Mouse (Mus musculus) ES-Bruce4 (cell line): ENCODE measurements around the gene Gfy. TPM values are rescaled to one million over a fixed set of nuclear protein-coding genes. Genes with fewer than 3 reads are reported as not detected.

ENCODE experiments used
- H3K27ac ChIP-seq: 2 replicates; pipeline ENCODE4 v1.5.1; 2012; ENCODE audit warnings: low read length, inconsistent platforms; ENCODE audit not compliant: insufficient read depth
- H3K27me3 ChIP-seq: 2 replicates; pipeline ENCODE4 v1.6.1; 2012; ENCODE audit warnings: mild to moderate bottlenecking, low read length, inconsistent platforms; ENCODE audit not compliant: control insufficient read depth, poor library complexity, insufficient read depth, severe bottlenecking
- H3K36me3 ChIP-seq: 2 replicates; pipeline ENCODE4 v1.6.1; 2012; ENCODE audit warnings: inconsistent platforms, mild to moderate bottlenecking, low read length, moderate library complexity; ENCODE audit not compliant: control insufficient read depth, poor library complexity, insufficient read depth, severe bottlenecking
- H3K4me1 ChIP-seq: one replicate; pipeline ENCODE4 v1.8.1; 2011; ENCODE audit warnings: low read length; ENCODE audit not compliant: control insufficient read depth, insufficient read depth
- H3K4me3 ChIP-seq: 2 replicates; pipeline ENCODE4 v1.5.1; 2011; ENCODE audit warnings: low read depth, mild to moderate bottlenecking, low read length
- H3K9ac ChIP-seq: 2 replicates; pipeline ENCODE4 v1.6.1; 2012; ENCODE audit warnings: low read depth, mild to moderate bottlenecking, inconsistent platforms; ENCODE audit not compliant: poor library complexity, severe bottlenecking
- H3K9me3 ChIP-seq: replicated peaks from 2 replicates; pipeline ENCODE4 v1.6.1; 2012; ENCODE audit warnings: mild to moderate bottlenecking, low read length, inconsistent platforms; ENCODE audit not compliant: control insufficient read depth, poor library complexity, insufficient read depth, severe bottlenecking
- CTCF ChIP-seq: IDR thresholded peaks from one replicate; pipeline ENCODE4 v1.8.1; 2011; ENCODE audit warnings: low read depth, low read length
- EP300 ChIP-seq: IDR thresholded peaks from 2 replicates; pipeline ENCODE4 v1.6.1; 2011; ENCODE audit warnings: low read depth, low read length; ENCODE audit not compliant: insufficient read depth
- POLR2A ChIP-seq: IDR thresholded peaks from one replicate; pipeline ENCODE4 v1.8.1; 2011; ENCODE audit warnings: low read length; ENCODE audit not compliant: insufficient read depth
- polyA plus RNA-seq: library from polyadenylated mRNA; stranded (reverse); fragments of >200 nt; gene quantifications from 2 replicates; pipeline ENCODE4 v1.2.4, GENCODE M21; 2011; ENCODE audit warnings: low read depth; ENCODE audit not compliant: missing spikeins, insufficient read depth, insufficient read length

Gfy gene
- polyA plus RNA-seq, 1 experiment: 1.2 TPM

DNA sequence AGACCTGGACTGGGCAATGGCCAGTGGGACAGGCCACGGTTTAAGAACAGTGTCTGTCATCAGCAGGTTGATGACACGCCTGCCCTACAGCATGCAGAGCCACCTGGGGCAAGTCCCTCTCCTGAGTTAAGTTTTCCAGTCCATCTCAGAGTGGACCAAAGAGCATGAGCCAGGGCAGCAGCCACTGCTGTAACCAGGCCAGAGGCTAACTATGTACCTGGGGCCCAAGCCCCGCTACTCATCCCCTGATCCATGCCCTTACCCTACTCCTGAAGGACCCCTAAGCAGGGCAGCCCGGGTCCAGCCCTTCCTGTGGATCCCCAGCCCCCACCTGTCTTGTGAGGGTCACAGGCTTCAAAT lies 16.8 kb upstream of the Gfy start:
- no peak overlapping the region for H3K27ac ChIP-seq

DNA sequence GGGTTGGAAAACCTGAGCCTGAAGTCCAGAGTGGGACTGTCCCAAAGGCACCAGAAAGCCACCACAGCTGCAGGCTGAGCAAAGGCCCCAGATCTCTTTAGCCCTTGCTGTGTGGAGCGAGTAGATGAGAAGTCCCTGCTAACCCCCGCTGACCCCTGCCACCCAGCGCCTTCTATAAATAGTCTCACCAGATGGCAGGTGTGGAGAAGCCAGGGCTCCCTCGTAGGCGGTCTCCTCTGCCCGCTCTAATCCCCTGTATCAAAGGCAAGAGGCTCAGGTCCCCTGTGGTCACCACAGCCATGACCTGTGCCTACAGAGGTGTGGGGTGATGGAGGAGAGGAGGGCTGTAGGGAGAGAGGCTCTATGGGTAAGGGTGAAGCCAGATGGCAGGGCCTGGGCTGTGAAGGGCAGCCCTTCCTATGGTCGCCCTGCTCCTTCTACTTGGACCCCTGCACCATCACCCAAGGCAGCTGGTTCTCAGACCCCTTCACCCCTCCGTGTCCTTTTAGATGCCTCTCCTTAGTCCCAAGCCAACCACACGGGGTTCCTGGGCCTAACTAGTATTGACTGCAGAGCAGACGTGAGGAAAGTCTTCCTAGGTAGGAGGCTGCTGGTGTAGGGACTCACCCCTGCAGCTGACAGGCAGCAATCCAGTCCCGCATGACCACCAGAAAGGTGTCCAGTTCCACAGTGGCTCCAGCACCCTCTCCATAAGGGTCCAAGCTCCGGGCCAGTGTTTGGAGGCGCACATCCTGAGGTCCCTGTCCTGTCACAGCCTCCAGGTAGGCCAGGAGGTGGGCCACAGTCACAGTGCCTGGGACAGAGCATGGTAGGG lies 16.2 kb upstream of the Gfy start:
- H3K9ac ChIP-seq: no peak overlapping the region
- H3K9me3 ChIP-seq: no peaks in the 10 kb centered on the region
- no peaks in the 10 kb centered on the region for H3K36me3 ChIP-seq
- H3K4me3 ChIP-seq: no peak overlapping the region
- no peak overlapping the region for H3K27ac ChIP-seq
- no peaks in the 10 kb centered on the region for H3K4me1 ChIP-seq
- no peak for TF ChIP-seq EP300
- TF ChIP-seq POLR2A: no peak
- no peak for TF ChIP-seq CTCF
- no peaks in the 10 kb centered on the region for H3K27me3 ChIP-seq

More for the DNA sequence above, 16.8 kb upstream of the Gfy start:
- Histone ChIP-seq H3K9me3 (no peaks in the 10 kb centered on the region), H3K36me3 (no peaks in the 10 kb centered on the region), H3K9ac (no peak overlapping the region), H3K27me3 (no peaks in the 10 kb centered on the region), H3K4me1 (no peaks in the 10 kb centered on the region), H3K4me3 (no peak overlapping the region)
- no peak for TF ChIP-seq CTCF
- no peak for TF ChIP-seq EP300
- TF ChIP-seq POLR2A: no peak

DNA sequence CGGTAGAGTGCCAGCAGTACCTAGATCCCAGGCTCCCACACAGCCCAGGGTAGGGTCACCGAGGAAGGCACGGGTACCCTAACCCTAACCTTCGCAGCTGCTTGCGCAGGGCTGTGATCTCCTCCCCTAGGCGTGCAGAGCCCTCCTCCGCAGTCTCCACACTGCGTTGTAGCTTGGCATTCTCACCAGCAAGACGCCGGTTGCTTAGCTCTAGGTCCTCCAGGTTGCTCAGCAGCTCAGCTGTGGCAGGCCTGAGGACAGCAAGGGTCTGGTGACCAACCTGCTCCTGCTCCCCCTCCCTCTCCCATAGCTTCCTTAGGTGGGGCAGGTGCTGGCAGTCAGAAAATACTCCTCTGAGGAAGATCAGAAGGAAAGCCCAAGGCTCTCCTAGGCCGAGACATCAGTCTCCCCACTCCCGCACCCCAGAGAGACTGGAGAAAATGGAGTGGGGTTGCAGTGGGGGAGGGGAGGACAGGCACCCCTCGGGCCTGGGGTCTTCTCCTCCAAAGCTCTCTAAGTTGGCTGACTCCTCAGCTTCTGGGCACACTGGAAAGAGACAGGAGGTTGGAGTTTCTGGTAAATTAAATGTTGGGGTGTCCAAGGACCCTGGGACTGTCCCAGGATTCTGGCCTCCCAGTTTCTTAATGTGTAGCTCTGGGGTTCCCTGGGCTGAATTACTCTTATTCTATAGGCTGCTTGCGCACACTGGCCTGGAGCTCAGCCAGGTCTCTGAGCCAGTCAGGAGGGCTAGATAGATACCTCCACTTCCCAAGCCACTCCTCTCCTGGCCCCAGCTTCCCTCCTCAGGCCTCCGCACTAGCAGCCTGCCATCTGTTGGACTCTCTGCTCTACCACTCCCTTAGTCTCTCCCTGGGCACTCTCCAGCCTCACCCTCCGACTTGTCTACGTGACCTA lies 14.8 kb upstream of the Gfy start:
- no peaks in the 10 kb centered on the region for H3K36me3 ChIP-seq
- H3K9ac ChIP-seq: no peak overlapping the region
- H3K27ac ChIP-seq: no peak overlapping the region
- H3K9me3 ChIP-seq: no peaks in the 10 kb centered on the region
- H3K4me3 ChIP-seq: no peak overlapping the region
- TF ChIP-seq CTCF: no peak
- TF ChIP-seq POLR2A: no peak
- no peak for TF ChIP-seq EP300
- no peaks in the 10 kb centered on the region for H3K27me3 ChIP-seq
- no peaks in the 10 kb centered on the region for H3K4me1 ChIP-seq

DNA sequence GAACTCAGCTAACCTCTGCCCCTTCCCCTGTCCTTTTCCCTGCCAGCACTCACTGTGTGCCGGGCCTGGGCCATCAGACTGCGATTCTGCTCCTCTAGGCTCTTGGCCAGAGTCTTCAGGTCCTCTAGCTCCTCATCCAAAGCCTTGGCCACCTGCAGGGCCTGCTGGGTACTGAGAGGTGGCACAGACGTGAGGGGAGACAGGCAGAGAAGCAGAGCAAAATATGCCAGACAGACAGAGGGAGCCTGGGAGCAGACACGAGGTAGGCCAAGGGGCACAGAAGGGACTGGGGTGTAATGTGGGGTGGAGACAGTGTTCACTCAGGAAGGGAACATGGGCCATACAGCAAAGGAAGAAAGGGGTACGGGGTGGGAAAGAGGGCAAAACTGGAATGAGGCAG lies 14.0 kb upstream of the Gfy start:
- Histone ChIP-seq H3K36me3 (no peaks in the 10 kb centered on the region), H3K9me3 (no peaks in the 10 kb centered on the region), H3K27ac (no peak overlapping the region), H3K27me3 (no peaks in the 10 kb centered on the region), H3K9ac (no peak overlapping the region), H3K4me3 (no peak overlapping the region), H3K4me1 (no peaks in the 10 kb centered on the region)
- TF ChIP-seq EP300 (no peak), POLR2A (no peak), CTCF (no peak)

DNA sequence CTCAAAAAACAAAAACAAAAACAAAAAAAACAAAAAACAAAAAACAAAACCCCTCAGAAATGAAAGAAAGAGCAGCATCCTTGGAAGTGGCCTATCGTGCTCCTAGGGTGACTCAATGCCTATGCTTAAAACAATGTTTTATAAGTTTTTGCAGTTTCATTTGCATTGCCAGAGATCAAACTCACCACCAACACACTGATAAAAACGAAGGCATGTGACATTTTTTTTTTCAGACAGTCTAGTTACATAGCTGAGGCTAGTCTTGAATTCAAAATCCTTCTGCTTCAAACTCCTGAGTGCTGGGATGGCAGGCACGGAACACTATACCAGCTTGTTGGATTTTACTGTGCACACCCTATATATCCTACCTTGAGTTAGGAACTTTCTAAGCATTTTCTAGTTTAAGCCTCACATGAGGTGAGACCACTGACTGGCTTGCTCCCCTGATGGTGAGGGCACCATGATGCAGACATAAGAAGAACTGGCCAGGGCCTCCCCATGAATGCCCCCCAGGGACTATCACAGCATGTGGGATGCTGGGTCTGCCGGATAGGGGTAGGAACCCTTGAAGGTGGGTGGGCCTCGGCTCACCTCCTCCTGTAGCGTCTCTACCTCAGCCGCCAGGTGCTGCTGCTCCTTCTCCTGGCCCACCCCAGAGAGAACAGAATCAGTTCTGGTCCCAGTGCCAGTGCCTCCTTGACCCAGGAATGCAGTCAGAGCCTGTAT lies 13.4 kb upstream of the Gfy start:
- TF ChIP-seq POLR2A (no peak), EP300 (no peak), CTCF (no peak)
- Histone ChIP-seq H3K9ac (no peak overlapping the region), H3K27ac (no peak overlapping the region), H3K36me3 (no peaks in the 10 kb centered on the region), H3K4me3 (no peak overlapping the region), H3K27me3 (no peaks in the 10 kb centered on the region), H3K9me3 (no peaks in the 10 kb centered on the region), H3K4me1 (no peaks in the 10 kb centered on the region)
